Mouse (Mus musculus) CH12.LX (cell line): ENCODE results near the gene Kctd14. TPM values are rescaled to one million over a fixed set of nuclear protein-coding genes. Genes with fewer than 3 reads are reported as not detected.

Experiments used
- DNase-seq: peaks from one replicate; pipeline ENCODE4 v3.0.0-alpha.2; 2013; ENCODE audit errors: extremely low read depth
- H3K27ac ChIP-seq: 2 replicates; pipeline ENCODE4 v1.5.1; 2012; ENCODE audit warnings: low read depth, mild to moderate bottlenecking, control low read depth, moderate library complexity; ENCODE audit not compliant: insufficient read depth
- H3K27me3 ChIP-seq: replicated peaks from 2 replicates; pipeline ENCODE3; 2012; ENCODE audit warnings: inconsistent platforms
- H3K36me3 ChIP-seq, 2 experiments: replicated peaks in 1 of 2; 2 replicates each; pipeline versions ENCODE3 to v1.6.1; 2012; ENCODE audit warnings: inconsistent platforms in 1 of 2, low read length in 1 of 2, mild to moderate bottlenecking in 1 of 2, mixed read lengths in 1 of 2, moderate library complexity in 1 of 2; ENCODE audit not compliant: control insufficient read depth in 1 of 2, insufficient read depth in 1 of 2
- H3K4me1 ChIP-seq, 2 experiments: 2 replicates each; pipeline ENCODE4 v1.6.1; 2012; ENCODE audit warnings: inconsistent platforms in 1 of 2, moderate library complexity in 1 of 2; ENCODE audit not compliant: insufficient read depth in 2 of 2, control insufficient read depth in 1 of 2
- H3K4me2 ChIP-seq: 2 replicates; pipeline ENCODE4 v1.6.1; 2012; ENCODE audit warnings: low read depth, mild to moderate bottlenecking, control low read depth; ENCODE audit not compliant: poor library complexity, insufficient read depth, severe bottlenecking
- H3K4me3 ChIP-seq, 3 experiments: fragments of 150-350 bp in 1 of 3; sonication (generic) in 1 of 3; replicated peaks in 1 of 3; 2 replicates each; pipeline versions ENCODE3 to v1.5.1; 2011 to 2012; ENCODE audit warnings: low read depth in 2 of 3, low read length in 2 of 3, mild to moderate bottlenecking in 2 of 3, moderate library complexity in 2 of 3, control low read depth in 1 of 3, improper control_type of control experiment in 1 of 3, inconsistent platforms in 1 of 3, mixed read lengths in 1 of 3; ENCODE audit not compliant: poor library complexity in 1 of 3
- H3K79me2 ChIP-seq: replicated peaks from 2 replicates; pipeline ENCODE4 v1.6.1; 2012; ENCODE audit warnings: mild to moderate bottlenecking, moderate library complexity; ENCODE audit not compliant: control insufficient read depth, poor library complexity, insufficient read depth, severe bottlenecking; ENCODE audit errors: extremely low read depth
- H3K9ac ChIP-seq: 2 replicates; pipeline ENCODE4 v1.6.1; 2012; ENCODE audit warnings: low read depth, mild to moderate bottlenecking, control low read depth, moderate library complexity; ENCODE audit not compliant: insufficient read depth
- H3K9me3 ChIP-seq: replicated peaks from 2 replicates; pipeline ENCODE3; 2012; ENCODE audit warnings: low read length, inconsistent platforms, mixed read lengths
- BHLHE40 ChIP-seq: IDR thresholded peaks from 2 replicates; pipeline ENCODE4 v1.6.1; 2011; ENCODE audit warnings: mild to moderate bottlenecking, low read depth, low read length, improper control_type of control experiment
- CHD1 ChIP-seq: IDR thresholded peaks from 2 replicates; pipeline ENCODE4 v1.6.1; 2012; ENCODE audit warnings: low read depth, low read length, improper control_type of control experiment, inconsistent platforms
- CHD2 ChIP-seq: IDR thresholded peaks from 2 replicates; pipeline ENCODE4 v1.6.1; 2011; ENCODE audit warnings: low read length, improper control_type of control experiment
- ELF1 ChIP-seq: IDR thresholded peaks from 2 replicates; pipeline ENCODE4 v1.6.1; 2014; ENCODE audit warnings: low read depth, mild to moderate bottlenecking, inconsistent platforms, low read length, improper control_type of control experiment
- ETS1 ChIP-seq: conservative IDR thresholded peaks from 2 replicates; pipeline ENCODE4 v1.6.1; 2012; ENCODE audit warnings: low read depth, mild to moderate bottlenecking, inconsistent platforms, low read length, improper control_type of control experiment, moderate library complexity
- HCFC1 ChIP-seq: IDR thresholded peaks from 2 replicates; pipeline ENCODE4 v1.6.1; 2012; ENCODE audit warnings: low read depth, mild to moderate bottlenecking, inconsistent platforms, low read length, improper control_type of control experiment
- IRF4 ChIP-seq: IDR thresholded peaks from 2 replicates; pipeline ENCODE4 v1.6.1; 2014; ENCODE audit warnings: low read depth, mild to moderate bottlenecking, inconsistent platforms, low read length, improper control_type of control experiment
- JUND ChIP-seq: conservative IDR thresholded peaks from 2 replicates; pipeline ENCODE4 v1.6.1; 2011; ENCODE audit warnings: low read depth, low read length, improper control_type of control experiment
- MAX ChIP-seq: IDR thresholded peaks from 2 replicates; pipeline ENCODE4 v1.6.1; 2011; ENCODE audit warnings: low read length, improper control_type of control experiment
- MEF2A ChIP-seq: IDR thresholded peaks from 2 replicates; pipeline ENCODE4 v1.6.1; 2014; ENCODE audit warnings: low read depth, mild to moderate bottlenecking, inconsistent platforms, low read length, improper control_type of control experiment, borderline replicate concordance
- MYC ChIP-seq: IDR thresholded peaks from 2 replicates; pipeline ENCODE4 v1.6.1; 2011; ENCODE audit warnings: low read depth, mild to moderate bottlenecking, improper control_type of control experiment, low read length
- NELFE ChIP-seq: IDR thresholded peaks from 2 replicates; pipeline ENCODE4 v1.6.1; 2011; ENCODE audit warnings: low read depth, low read length, improper control_type of control experiment
- NRF1 ChIP-seq: IDR thresholded peaks from 2 replicates; pipeline ENCODE4 v1.6.1; 2014; ENCODE audit warnings: low read depth, mild to moderate bottlenecking, inconsistent platforms, low read length, improper control_type of control experiment, moderate library complexity
- PAX5 ChIP-seq: IDR thresholded peaks from 2 replicates; pipeline ENCODE4 v1.6.1; 2012; ENCODE audit warnings: low read length, inconsistent platforms, mixed read lengths
- POLR2A ChIP-seq: IDR thresholded peaks from 2 replicates; pipeline ENCODE4 v1.6.1; 2011; ENCODE audit warnings: low read depth, mild to moderate bottlenecking, improper control_type of control experiment, low read length
- POLR2AphosphoS2 ChIP-seq: IDR thresholded peaks from 2 replicates; pipeline ENCODE4 v1.6.1; 2011; ENCODE audit warnings: low read depth, low read length, improper control_type of control experiment
- SMC3 ChIP-seq: IDR thresholded peaks from 2 replicates; pipeline ENCODE4 v1.6.1; 2011; ENCODE audit warnings: low read depth, low read length, improper control_type of control experiment
- TBP ChIP-seq: conservative IDR thresholded peaks from 2 replicates; pipeline ENCODE4 v1.6.1; 2011; ENCODE audit warnings: low read depth, low read length, improper control_type of control experiment
- TCF12 ChIP-seq: IDR thresholded peaks from 2 replicates; pipeline ENCODE4 v1.6.1; 2014; ENCODE audit warnings: low read depth, mild to moderate bottlenecking, inconsistent platforms, low read length, improper control_type of control experiment
- USF1 ChIP-seq: IDR thresholded peaks from 2 replicates; pipeline ENCODE4 v1.6.1; 2014; ENCODE audit warnings: low read depth, mild to moderate bottlenecking, inconsistent platforms, low read length, improper control_type of control experiment
- USF2 ChIP-seq: conservative IDR thresholded peaks from 2 replicates; pipeline ENCODE4 v1.6.1; 2011; ENCODE audit warnings: low read depth, low read length, improper control_type of control experiment
- ZC3H11A ChIP-seq: IDR thresholded peaks from 2 replicates; pipeline ENCODE4 v1.6.1; 2012; ENCODE audit warnings: low read depth, mild to moderate bottlenecking, inconsistent platforms, low read length, improper control_type of control experiment
- ZMIZ1 ChIP-seq: IDR thresholded peaks from 2 replicates; pipeline ENCODE4 v1.6.1; 2012; ENCODE audit warnings: low read depth, mild to moderate bottlenecking, inconsistent platforms, low read length, improper control_type of control experiment
- ZNF384 ChIP-seq: IDR thresholded peaks from 2 replicates; pipeline ENCODE4 v1.6.1; 2012; ENCODE audit warnings: low read depth, low read length, improper control_type of control experiment, inconsistent platforms
- dilution Hi-C: fragments of 300-500 bp; cut with MboI; formaldehyde crosslinking; loops from 2 replicates; pipeline ENCODE4 v1.14.3; 2020; ENCODE audit warnings: low sequenced_read_pairs; ENCODE audit not compliant: extremely low pct_unique_long_range_greater_than_20kb, extremely low pct_ligation_motif_present
- in situ Hi-C: fragments of 300-500 bp; cut with MboI; formaldehyde crosslinking; loops from 3 replicates; pipeline ENCODE4 v1.14.3; 2019; ENCODE audit warnings: low sequenced_read_pairs, low pct_ligation_motif_present, low pct_unique_long_range_greater_than_20kb, mixed read lengths
- polyA plus RNA-seq: library from polyadenylated mRNA; unstranded; fragments of >175 nt; gene quantifications from 2 replicates; pipeline ENCODE4 v1.2.1, GENCODE M21; 2012; ENCODE audit warnings: low read depth; ENCODE audit not compliant: insufficient read length
- total RNA-seq, 2 experiments: library from RNA; depleted of rRNA; stranded (reverse); fragments of 300-350 nt in 1 of 2; fragments of >200 nt in 1 of 2; gene quantifications; 2 replicates each; pipeline ENCODE4 v1.2.3; 2012 to 2014

Kctd14 gene
- total and polyA plus RNA-seq, 3 experiments = 0.17 to 0.38 TPM; not detected in 1

DNA sequence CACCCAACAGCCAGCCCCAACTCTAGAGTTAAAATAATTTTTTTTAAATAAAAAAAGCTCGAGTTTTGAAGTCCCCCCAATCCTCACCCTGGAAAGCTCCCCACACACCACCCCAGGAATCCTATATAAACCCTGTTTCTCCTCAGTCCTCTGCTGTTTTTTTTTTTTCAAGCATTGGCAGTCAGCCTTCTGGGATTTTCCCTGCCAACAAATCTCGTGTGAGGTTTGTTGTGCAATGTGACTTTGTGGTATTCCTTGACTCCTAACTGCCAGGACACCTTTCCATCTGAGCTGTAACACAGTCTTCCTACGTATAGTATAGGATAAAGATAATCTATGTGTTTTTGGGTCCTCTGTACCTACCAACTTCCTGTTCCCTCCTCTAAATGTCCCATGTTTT, 28.2 kb downstream of the Kctd14 start:
- Histone ChIP-seq H3K36me3 (peaks cover 3 to 10% of the 10 kb centered on the region in 2 experiments), H3K79me2 (peaks cover 28% of the 10 kb centered on the region), H3K9me3 (no peaks in the 10 kb centered on the region), H3K9ac (no peak overlapping the region), H3K4me3 (no peak overlapping the region), H3K27me3 (no peaks in the 10 kb centered on the region), H3K27ac (no peak overlapping the region), H3K4me1 (peaks cover 7 to 42% of the 10 kb centered on the region in 2 experiments; a peak in 3 of 4 replicates), H3K4me2 (peak overlapping the region; percentile 11; the same call in 1 of the 2 replicates)
- dilution Hi-C loops = no loop called here
- no peak for DNase-seq
- TF ChIP-seq USF2 (no peak), ELF1 (no peak), NRF1 (no peak), BHLHE40 (peak; percentile 43; the same call in 1 of the 2 replicates), POLR2A (no peak), IRF4 (no peak), CHD2 (no peak), TBP (no peak), ZNF384 (peak; percentile 74), POLR2AphosphoS2 (no peak), TCF12 (no peak), MAX (no peak)
- in situ Hi-C loops = no loop called here

DNA sequence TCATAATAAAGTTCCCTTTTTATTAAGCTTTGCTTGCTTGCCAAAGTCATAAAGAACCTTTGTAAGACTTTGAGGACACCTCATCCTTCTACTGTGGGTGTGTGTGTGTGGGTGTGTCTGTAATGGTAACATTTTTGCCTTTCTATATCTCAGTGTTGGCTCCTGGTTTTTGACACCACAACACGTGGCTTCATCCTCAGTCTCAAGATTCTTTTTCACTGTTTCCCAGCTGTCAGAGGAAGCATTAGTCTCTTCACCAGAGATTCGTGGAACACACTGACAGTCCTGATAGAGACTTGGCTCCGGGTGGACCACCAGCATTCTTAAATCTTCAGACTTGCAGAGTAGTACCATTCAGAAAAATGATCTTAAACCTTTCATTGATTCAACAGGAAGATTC, 29.2 kb downstream of the Kctd14 start:
- Histone ChIP-seq H3K4me3 (peak overlapping the region; percentile 38 to 71 (median 45)), H3K4me2 (peak overlapping the region; percentile 80), H3K36me3 (peaks cover 8 to 18% of the 10 kb centered on the region in 2 experiments), H3K4me1 (peaks cover 7 to 47% of the 10 kb centered on the region in 2 experiments; a peak in 3 of 4 replicates), H3K27me3 (no peaks in the 10 kb centered on the region), H3K27ac (no peak overlapping the region), H3K9me3 (no peaks in the 10 kb centered on the region), H3K79me2 (peaks cover 30% of the 10 kb centered on the region), H3K9ac (peak overlapping the region; percentile 58)
- TF ChIP-seq MAX (peak; percentile 54; the same call in 1 of the 2 replicates), ZC3H11A (no peak)
- in situ Hi-C loops (no loop called here), dilution Hi-C loops (no loop called here)
- no peak for DNase-seq

DNA sequence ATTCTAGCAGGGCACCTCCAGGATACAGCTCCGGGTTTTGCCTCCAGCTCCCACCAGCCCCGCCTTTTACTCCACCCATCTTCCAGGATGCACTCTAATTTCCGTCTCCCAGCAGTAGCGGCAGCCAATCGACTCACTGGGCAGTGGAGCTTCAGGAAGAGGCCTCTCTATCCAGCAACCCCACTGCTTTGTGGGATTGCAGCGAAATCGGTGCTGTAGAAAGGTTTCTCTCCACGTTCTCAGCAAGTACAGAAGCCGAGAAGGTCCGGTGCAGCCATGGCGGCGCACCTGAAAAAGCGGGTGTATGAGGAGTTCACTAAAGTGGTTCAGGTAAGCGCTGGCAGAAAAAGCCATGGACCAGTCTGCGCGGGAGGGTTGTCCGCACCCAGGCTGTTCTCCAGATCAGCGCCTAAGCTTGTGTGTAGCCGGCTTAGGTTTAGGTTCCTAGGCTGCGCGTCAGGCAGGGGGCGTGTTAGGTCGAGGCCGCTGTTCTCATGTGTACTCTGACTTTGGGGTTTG, 29.8 kb downstream of the Kctd14 start, which contains the start of gene Ints4:
Gene Ints4, plus strand, starts transcription at position 136 of the 519 bp plus-strand sequence.
- peak within 1 kb of the TSS; percentile 71 to 94 (median 83) for H3K4me3 ChIP-seq
- peaks cover 9 to 24% of the 10 kb centered on the region in 2 experiments for H3K36me3 ChIP-seq
- dilution Hi-C loops = no loop called here
- H3K27ac ChIP-seq = peak within 1 kb of the TSS; percentile 14; the same call in 1 of the 2 replicates
- in situ Hi-C loops = no loop called here
- H3K9me3 ChIP-seq = no peaks in the 10 kb centered on the region
- no peaks in the 10 kb centered on the region for H3K27me3 ChIP-seq
- H3K4me1 ChIP-seq = peaks cover 7 to 47% of the 10 kb centered on the region in 2 experiments; a peak in 3 of 4 replicates
- peaks cover 30% of the 10 kb centered on the region for H3K79me2 ChIP-seq
- peak; percentile 96 for DNase-seq
- peak within 1 kb of the TSS; percentile 73 for H3K9ac ChIP-seq
- H3K4me2 ChIP-seq = peak within 1 kb of the TSS; percentile 86
- TF ChIP-seq ZNF384 = no peak
- TF ChIP-seq USF1 = no peak
- TF ChIP-seq ETS1 = no peak
- no peak for TF ChIP-seq USF2
- peak; percentile 84 for TF ChIP-seq ZMIZ1
- TF ChIP-seq PAX5 = no peak
- peak; percentile 86 for TF ChIP-seq POLR2A
- TF ChIP-seq CHD2 = no peak
- TF ChIP-seq MYC = 0 out of 2 replicates have a peak, but pooled peaks have one; percentile 20
- TF ChIP-seq ELF1 = peak; percentile 98
- no peak for TF ChIP-seq ZC3H11A
- no peak for TF ChIP-seq SMC3
- no peak; the same call in 1 of the 2 replicates for TF ChIP-seq TBP
- TF ChIP-seq MEF2A = no peak
- peak; percentile 68; the same call in 1 of the 2 replicates for TF ChIP-seq TCF12
- TF ChIP-seq JUND = no peak
- peak; percentile 49; the same call in 1 of the 2 replicates for TF ChIP-seq POLR2AphosphoS2
- TF ChIP-seq HCFC1 = peak; percentile 95
- TF ChIP-seq NELFE = peak; percentile 81
- TF ChIP-seq CHD1 = no peak
